Mouse (Mus musculus) forebrain, embryonic 12.5 days (tissue): ENCODE results near the gene Pgrmc1. TPM values are rescaled to one million over a fixed set of nuclear protein-coding genes. Genes with fewer than 3 reads are reported as not detected.
"Not testable (repeated sequence)": the region's sequence is repeated elsewhere in the genome, so short reads cannot be mapped to it uniquely, and the experiment has no call there.

Experiments
- ATAC-seq: fragments of 200-750 bp; cut with Nextera tagmentation; 2 replicates; pipeline ENCODE4 v1.8.0; 2017; ENCODE audit warnings: moderate TSS enrichment; ENCODE audit not compliant: low FRiP score
- H3K27ac ChIP-seq: fragments of 300-500 bp; sonication (generic); 2 replicates; pipeline ENCODE4 v1.5.1; 2016; ENCODE audit warnings: mild to moderate bottlenecking
- H3K27me3 ChIP-seq: fragments of 300-500 bp; sonication (generic); 2 replicates; pipeline ENCODE4 v1.6.1; 2016; ENCODE audit warnings: mild to moderate bottlenecking
- H3K36me3 ChIP-seq: fragments of 300-500 bp; sonication (generic); replicated peaks from 2 replicates; pipeline ENCODE4 v1.6.1; 2016; ENCODE audit warnings: mild to moderate bottlenecking
- H3K4me1 ChIP-seq: fragments of 300-500 bp; sonication (generic); 2 replicates; pipeline ENCODE4 v1.6.1; 2016
- H3K4me2 ChIP-seq: fragments of 300-500 bp; sonication (generic); 2 replicates; pipeline ENCODE4 v1.6.1; 2016; ENCODE audit warnings: mild to moderate bottlenecking, moderate library complexity
- H3K4me3 ChIP-seq: fragments of 300-500 bp; sonication (generic); replicated peaks from 2 replicates; pipeline ENCODE4 v1.5.1; 2016; ENCODE audit warnings: mild to moderate bottlenecking
- H3K9ac ChIP-seq: fragments of 300-500 bp; sonication (generic); 2 replicates; pipeline ENCODE4 v1.6.1; 2016; ENCODE audit warnings: mild to moderate bottlenecking
- H3K9me3 ChIP-seq: fragments of 300-500 bp; sonication (generic); 2 replicates; pipeline ENCODE4 v1.6.1; 2016
- WGBS: fragments of 180-500 bp; shearing (Covaris S2); methylation state at CpG from one replicate; pipeline ENCODE4 v1.1.7; 2016; 5-methylcytosine and 5-hydroxymethylcytosine counted together
- polyA plus RNA-seq: library from polyadenylated mRNA; unstranded; fragments of >200 nt; fragmentation: Nextera tagmentation; extraction: Ambion mirVana; gene quantifications from 2 replicates; pipeline ENCODE4 v1.2.1, GENCODE M21; 2016

The Pgrmc1 gene
- polyA plus RNA-seq, 1 experiment from 2014 or later, result 414 TPM

DNA sequence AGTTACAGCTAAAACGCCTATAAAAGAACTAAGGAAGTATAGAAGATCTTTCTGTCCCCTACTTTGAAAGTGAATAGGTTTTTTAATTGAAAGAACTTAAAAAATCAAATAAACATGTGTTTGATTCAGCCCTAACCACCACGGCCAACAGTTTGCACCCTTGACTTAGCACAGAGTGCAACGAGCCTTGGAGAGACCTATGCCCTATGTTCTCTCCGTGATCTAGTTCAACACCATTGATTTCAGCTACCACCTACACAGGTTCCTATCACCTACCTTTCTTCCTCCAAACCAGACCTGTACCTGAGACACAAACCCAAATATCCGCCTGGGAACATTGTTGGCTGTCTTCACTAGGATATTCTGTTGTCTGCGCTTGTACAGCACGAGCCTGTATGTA lies 7.7 kb upstream of the Pgrmc1 start:
- Histone ChIP-seq H3K36me3 (no peaks in the 10 kb centered on the region), H3K27ac (no peak overlapping the region), H3K4me2 (no peak overlapping the region), H3K4me1 (peaks cover 2% of the 10 kb centered on the region; the same call in 1 of the 2 replicates), H3K9me3 (no peaks in the 10 kb centered on the region), H3K9ac (no peak overlapping the region), H3K27me3 (no peaks in the 10 kb centered on the region), H3K4me3 (no peak overlapping the region)
- no peak for ATAC-seq
- 88% methylated on average over 7 of the region's 7 CpGs for WGBS

DNA sequence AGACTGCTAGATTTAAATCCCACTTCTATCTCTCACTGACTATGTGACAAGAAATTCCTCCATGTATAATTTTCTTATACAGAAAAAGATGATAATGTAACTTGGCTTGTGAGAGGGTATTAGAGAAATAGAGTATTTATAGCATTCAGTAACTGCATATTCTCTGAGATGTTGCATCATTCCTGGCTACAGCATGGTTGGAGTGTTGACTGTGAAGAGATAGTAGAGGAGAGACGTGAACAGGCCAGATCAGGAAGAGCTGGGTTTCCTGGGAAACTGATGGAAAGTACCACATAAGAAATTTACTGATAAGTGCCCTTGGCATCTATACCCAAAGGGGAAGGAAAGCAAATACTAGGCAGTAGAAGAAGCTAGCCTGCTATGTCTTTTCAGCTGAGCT lies 6.9 kb upstream of the Pgrmc1 start:
- Histone ChIP-seq H3K27ac (no peak overlapping the region), H3K4me3 (no peak overlapping the region), H3K4me1 (peaks cover 2% of the 10 kb centered on the region; the same call in 1 of the 2 replicates), H3K27me3 (no peaks in the 10 kb centered on the region), H3K4me2 (no peak overlapping the region), H3K9me3 (no peaks in the 10 kb centered on the region), H3K36me3 (no peaks in the 10 kb centered on the region), H3K9ac (no peak overlapping the region)
- no peak for ATAC-seq
- 83% methylated on average over 1 of the region's 1 CpGs for WGBS

DNA sequence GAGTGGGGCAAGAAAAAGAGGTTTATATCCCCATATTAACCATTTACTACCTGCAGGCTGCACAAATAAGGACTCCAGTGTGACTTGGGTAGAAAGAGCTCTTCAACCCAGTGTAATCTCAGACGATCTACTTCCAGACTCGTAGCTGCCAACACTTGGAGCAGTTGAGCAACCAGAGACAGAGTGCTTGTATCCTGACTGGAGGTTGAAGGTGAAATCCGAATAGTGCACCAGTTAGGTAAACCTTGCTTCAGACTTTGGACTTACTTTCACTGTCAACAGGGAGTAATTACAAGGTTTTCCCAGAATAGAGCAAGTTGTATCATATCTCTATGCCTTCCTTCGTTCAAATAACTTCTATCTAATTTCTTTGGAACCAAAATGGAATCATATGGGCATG lies 6.5 kb upstream of the Pgrmc1 start:
- Histone ChIP-seq H3K27me3 (no peaks in the 10 kb centered on the region), H3K9ac (no peak overlapping the region), H3K36me3 (no peaks in the 10 kb centered on the region), H3K27ac (no peak overlapping the region), H3K4me3 (no peak overlapping the region), H3K4me2 (no peak overlapping the region), H3K4me1 (peaks cover 2% of the 10 kb centered on the region; the same call in 1 of the 2 replicates), H3K9me3 (no peaks in the 10 kb centered on the region)
- no peak for ATAC-seq
- WGBS, result 80% methylated on average over 4 of the region's 4 CpGs

DNA sequence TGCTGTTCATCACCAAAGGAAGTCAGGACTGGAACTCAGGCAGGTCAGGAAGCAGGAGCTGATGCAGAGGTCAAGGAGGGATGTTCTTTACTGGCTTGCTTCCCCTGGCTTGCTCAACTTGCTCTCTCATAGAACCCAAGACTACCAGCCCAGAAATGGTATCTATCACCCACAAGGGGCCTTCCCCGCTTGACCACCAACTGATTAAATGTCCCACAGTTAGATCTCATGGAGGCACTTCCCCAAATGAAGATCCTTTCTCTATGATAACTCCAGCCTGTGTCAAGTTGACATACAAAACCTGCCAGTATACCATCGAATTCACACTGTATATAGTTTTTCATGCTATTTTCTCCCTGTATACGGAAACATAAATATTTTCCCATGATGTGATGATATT lies 2.8 kb upstream of the Pgrmc1 start:
- no peaks in the 10 kb centered on the region for H3K27me3 ChIP-seq
- H3K9me3 ChIP-seq, result no peaks in the 10 kb centered on the region
- H3K36me3 ChIP-seq, result no peaks in the 10 kb centered on the region
- no peak overlapping the region for H3K9ac ChIP-seq
- ATAC-seq, result no peak
- WGBS, result 92% methylated on average over 3 of the region's 3 CpGs
- H3K4me3 ChIP-seq, result no peak overlapping the region
- no peak overlapping the region for H3K27ac ChIP-seq
- peaks cover 4% of the 10 kb centered on the region for H3K4me1 ChIP-seq
- H3K4me2 ChIP-seq, result no peak overlapping the region

DNA sequence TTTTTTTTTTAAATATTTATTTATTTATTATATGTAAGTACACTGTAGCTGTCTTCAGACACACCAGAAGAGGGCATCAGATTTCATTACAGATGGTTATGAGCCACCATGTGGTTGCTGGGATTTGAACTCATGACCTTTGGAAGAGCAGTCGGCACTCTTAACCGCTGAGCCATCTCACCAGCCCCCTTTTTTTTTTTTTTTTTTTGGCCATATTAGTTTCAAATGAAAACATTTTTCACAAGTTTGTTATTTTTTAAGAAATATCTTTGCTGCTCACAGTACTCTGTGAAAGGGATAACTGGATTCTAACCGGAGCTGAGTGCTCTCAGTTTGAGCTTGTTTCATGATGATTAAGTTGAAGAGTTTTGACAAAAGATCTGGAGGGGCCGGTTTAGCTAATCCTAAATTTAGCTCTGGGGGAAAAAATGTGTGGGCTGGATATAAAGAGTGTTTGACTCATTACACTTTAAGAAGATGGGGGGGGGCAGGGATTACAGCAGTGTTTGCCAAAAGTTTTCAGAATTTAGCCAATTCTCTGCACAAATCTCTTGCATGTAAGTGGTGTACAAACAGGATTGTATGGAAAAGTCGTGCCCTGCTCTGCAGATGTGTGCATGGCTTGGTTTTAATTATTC lies 1.4 kb upstream of the Pgrmc1 start:
- H3K4me1 ChIP-seq, H3K27ac ChIP-seq, H3K36me3 ChIP-seq, H3K9me3 ChIP-seq, H3K4me3 ChIP-seq, H3K9ac ChIP-seq, ATAC-seq, H3K27me3 ChIP-seq, H3K4me2 ChIP-seq: not testable (repeated sequence)
- 49% methylated on average over 3 of the region's 5 CpGs for whole genome bisulfite sequencing

DNA sequence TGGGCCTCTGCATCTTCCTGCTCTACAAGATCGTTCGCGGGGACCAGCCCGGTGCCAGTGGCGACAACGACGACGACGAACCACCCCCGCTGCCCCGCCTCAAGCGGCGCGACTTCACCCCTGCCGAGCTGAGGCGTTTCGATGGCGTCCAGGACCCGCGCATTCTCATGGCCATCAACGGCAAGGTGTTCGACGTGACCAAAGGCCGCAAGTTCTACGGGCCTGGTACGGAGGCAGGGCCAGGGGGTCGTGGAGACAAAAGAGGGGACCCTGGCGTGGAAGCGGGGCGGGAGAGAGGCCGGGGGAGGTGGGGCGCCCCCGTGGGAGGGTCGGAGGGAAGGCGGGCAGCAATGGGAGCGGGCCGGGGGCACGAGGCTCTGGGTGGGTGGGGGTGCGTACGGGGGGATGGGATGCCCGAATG lies 394 bp downstream of the Pgrmc1 start:
- Histone ChIP-seq H3K4me3 (peak overlapping the region; percentile 64), H3K4me2 (peak overlapping the region; percentile 58), H3K36me3 (0 out of 2 replicates have a peak, but pooled peaks cover 6% of the 10 kb centered on the region), H3K4me1 (peaks cover 5% of the 10 kb centered on the region), H3K27ac (peak overlapping the region; percentile 81), H3K9ac (peak overlapping the region; percentile 76), H3K9me3 (no peaks in the 10 kb centered on the region), H3K27me3 (no peaks in the 10 kb centered on the region)
- peak; percentile 67 for ATAC-seq
- 23% methylated on average over 39 of the region's 41 CpGs for WGBS

DNA sequence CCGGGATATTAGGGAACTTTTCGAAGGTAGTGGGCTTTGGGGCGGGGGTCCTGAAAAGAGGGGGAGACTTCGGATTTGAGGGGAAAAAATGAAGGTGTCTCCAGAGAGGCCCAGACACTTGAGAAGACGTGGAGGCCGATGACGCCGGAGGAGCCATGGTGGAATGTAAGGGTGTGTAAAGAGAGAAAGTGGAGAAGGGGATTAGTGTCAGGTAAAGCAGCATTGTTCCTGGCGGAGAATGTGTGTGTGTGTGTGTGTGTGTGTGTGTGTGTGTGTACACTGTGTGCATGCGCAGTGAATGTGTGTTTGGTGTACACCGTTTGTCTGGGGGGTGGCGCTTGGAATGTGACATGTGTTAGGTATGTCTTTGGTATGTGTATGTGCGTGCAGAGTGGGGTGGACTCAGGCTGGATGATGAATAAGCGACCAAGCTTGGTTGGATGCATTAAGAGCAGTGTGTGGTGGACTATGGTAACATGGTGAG lies 897 bp downstream of the Pgrmc1 start:
- H3K4me3 ChIP-seq, result peak overlapping the region; percentile 64
- peaks cover 5% of the 10 kb centered on the region for H3K4me1 ChIP-seq
- no peaks in the 10 kb centered on the region for H3K27me3 ChIP-seq
- peak overlapping the region; percentile 58 for H3K4me2 ChIP-seq
- 25% methylated on average over 14 of the region's 14 CpGs for WGBS
- no peaks in the 10 kb centered on the region for H3K9me3 ChIP-seq
- peak overlapping the region; percentile 76 for H3K9ac ChIP-seq
- H3K27ac ChIP-seq, result peak overlapping the region; percentile 81
- ATAC-seq, result peak; percentile 31; the same call in 1 of the 2 replicates
- peaks cover 11% of the 10 kb centered on the region; the same call in 1 of the 2 replicates for H3K36me3 ChIP-seq

DNA sequence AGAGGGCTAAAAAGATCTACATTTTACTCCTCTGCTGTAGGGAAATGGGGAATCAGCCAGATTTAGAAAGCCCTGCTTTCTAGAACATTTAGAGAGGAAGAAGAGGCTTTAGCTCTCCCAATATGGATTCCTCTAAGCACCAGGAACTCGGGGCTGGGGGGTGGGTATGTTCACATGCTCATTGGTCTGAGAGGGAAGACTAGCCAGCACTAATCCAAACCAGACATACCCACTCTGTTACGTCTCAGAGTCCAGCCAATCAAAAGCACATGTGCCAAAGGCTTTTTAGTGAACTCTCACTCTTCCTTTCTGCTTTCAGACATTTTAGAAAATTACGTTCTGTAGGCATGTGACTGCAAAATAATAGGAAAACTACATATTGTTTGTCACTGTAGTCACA lies 1.6 kb downstream of the Pgrmc1 start:
- H3K4me1 ChIP-seq, result peaks cover 5% of the 10 kb centered on the region
- no peaks in the 10 kb centered on the region for H3K9me3 ChIP-seq
- no peaks in the 10 kb centered on the region for H3K27me3 ChIP-seq
- no peak for ATAC-seq
- H3K36me3 ChIP-seq, result peaks cover 12% of the 10 kb centered on the region
- H3K9ac ChIP-seq, result peak overlapping the region; percentile 76
- H3K27ac ChIP-seq, result no peak overlapping the region
- H3K4me3 ChIP-seq, result peak overlapping the region; percentile 64
- H3K4me2 ChIP-seq, result peak overlapping the region; percentile 58
- WGBS, result 42% methylated on average over 3 of the region's 3 CpGs

DNA sequence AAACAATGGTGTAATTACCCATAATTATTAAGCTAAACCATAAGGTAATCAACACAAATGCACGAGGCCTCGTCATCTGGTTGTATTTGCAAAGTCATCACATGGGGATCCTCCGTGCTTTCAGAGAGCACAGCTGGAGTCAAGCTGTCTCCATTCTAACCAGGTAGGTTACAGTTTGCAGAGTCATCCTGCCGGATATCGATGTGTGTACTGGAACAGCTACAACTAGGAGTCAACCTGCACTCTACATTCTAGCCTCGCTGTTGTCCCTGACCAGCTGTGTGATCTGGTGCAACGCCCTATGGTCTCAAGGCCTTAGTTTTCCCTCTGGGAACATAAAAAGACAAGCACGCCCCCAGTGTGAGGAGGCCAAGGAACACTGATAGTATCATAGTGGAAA lies 2.1 kb downstream of the Pgrmc1 start:
- no peak for ATAC-seq
- Histone ChIP-seq H3K36me3 (peaks cover 14% of the 10 kb centered on the region), H3K27me3 (no peaks in the 10 kb centered on the region), H3K9ac (no peak overlapping the region), H3K27ac (no peak overlapping the region), H3K4me2 (peak overlapping the region; percentile 58), H3K4me1 (peaks cover 5% of the 10 kb centered on the region), H3K9me3 (no peaks in the 10 kb centered on the region), H3K4me3 (peak overlapping the region; percentile 64; the same call in 1 of the 2 replicates)
- WGBS, result 64% methylated on average over 8 of the region's 8 CpGs

DNA sequence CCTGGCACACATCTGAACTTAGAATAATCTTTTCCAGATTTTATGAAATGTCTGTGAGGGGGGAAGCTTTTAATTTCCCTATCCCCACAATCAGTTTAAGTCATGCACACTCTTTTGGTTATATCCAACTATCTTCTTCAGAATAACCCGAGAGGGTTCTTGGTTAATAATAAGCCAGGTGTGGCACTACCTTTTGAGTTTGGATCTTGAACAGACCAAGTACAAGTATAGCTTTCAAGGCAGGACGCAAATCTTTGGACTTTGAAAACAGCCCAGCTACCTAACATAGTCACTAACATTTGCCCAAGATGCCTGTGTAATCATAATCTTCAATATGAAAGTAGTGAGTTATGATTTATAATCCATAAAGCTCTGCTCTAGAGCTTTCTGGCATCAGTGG lies 4.9 kb downstream of the Pgrmc1 start:
- Histone ChIP-seq H3K27ac (no peak overlapping the region), H3K9me3 (no peaks in the 10 kb centered on the region), H3K36me3 (peaks cover 22% of the 10 kb centered on the region), H3K4me1 (peaks cover 5% of the 10 kb centered on the region), H3K4me2 (no peak overlapping the region), H3K4me3 (no peak overlapping the region), H3K9ac (no peak overlapping the region), H3K27me3 (no peaks in the 10 kb centered on the region)
- ATAC-seq, result no peak
- WGBS, result 86% methylated on average over 2 of the region's 2 CpGs

DNA sequence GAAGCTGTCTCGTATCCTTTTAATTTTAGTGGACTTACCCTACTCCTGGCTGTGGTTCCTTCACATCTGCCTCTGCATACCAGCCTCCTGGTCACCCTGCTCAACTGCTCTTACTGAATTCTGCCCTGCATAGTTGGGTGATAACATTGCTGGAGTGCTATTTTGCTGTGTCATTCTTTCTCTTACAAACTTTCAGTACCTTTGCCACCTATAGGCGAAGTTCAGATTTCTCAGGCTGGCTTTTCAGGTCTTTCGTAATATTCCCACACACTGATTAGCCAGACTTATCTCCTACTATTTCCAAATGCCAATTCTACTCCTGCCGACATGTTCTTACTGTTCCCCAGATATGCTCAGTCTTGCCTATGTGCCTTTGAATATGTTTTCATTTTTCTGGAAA lies 6.0 kb downstream of the Pgrmc1 start:
- peaks cover 5% of the 10 kb centered on the region for H3K4me1 ChIP-seq
- 85% methylated on average over 4 of the region's 4 CpGs for WGBS
- no peak overlapping the region for H3K4me3 ChIP-seq
- H3K9ac ChIP-seq, result no peak overlapping the region
- no peaks in the 10 kb centered on the region for H3K27me3 ChIP-seq
- H3K4me2 ChIP-seq, result no peak overlapping the region
- no peak for ATAC-seq
- no peak overlapping the region for H3K27ac ChIP-seq
- H3K9me3 ChIP-seq, result no peaks in the 10 kb centered on the region
- H3K36me3 ChIP-seq, result peaks cover 22% of the 10 kb centered on the region

DNA sequence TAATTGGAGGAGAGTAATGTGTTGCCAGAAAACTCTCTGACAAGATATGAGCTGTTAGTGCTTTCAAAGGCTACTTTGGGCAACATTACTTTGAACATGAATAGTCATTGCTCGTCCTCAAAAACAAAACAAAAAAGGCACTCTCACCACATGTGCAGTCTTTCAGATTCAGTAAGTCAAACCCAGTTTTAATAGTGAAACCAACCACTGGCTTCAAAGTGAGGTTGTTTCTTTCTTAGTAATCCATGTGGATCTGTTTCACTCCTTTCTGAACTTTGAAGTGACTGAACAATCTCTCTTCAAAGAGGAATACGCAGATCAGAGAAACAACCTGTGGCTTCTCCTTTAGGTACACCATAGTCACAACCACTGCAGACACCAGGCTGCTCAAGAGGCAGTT lies 11.1 kb downstream of the Pgrmc1 start:
- H3K4me1 ChIP-seq, result no peaks in the 10 kb centered on the region
- no peak for ATAC-seq

DNA sequence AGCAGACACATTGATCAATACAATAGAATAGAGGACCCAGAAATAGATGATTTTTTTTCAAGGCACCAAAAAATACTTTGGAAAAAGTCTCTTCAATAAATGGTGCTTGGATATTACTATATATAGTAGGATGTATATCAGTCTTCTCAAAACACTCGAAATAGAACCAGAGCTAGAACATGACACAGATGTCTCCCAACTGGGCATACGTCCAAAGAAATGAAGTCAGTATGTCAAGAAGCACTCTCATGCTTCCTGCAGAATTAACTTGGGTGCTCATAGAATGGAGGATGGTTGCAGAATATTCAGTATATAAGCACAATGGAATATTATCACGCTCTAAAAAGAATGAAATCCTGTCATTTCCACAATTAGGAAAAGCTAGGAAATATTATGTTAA lies 30.1 kb downstream of the Pgrmc1 start:
- H3K4me1 ChIP-seq, result no peaks in the 10 kb centered on the region
- no peak overlapping the region for H3K27ac ChIP-seq
- no peak for ATAC-seq
- no peaks in the 10 kb centered on the region for H3K9me3 ChIP-seq
- no peak overlapping the region for H3K9ac ChIP-seq
- H3K36me3 ChIP-seq, result no peaks in the 10 kb centered on the region
- no peak overlapping the region for H3K4me3 ChIP-seq
- no peak overlapping the region for H3K4me2 ChIP-seq
- H3K27me3 ChIP-seq, result no peaks in the 10 kb centered on the region
- WGBS, result 76% methylated on average over 3 of the region's 3 CpGs

More for the DNA sequence above, 11.1 kb downstream of the Pgrmc1 start:
- Histone ChIP-seq H3K36me3 (peaks cover 19% of the 10 kb centered on the region), H3K27me3 (no peaks in the 10 kb centered on the region), H3K9me3 (no peaks in the 10 kb centered on the region), H3K4me3 (no peak overlapping the region), H3K27ac (no peak overlapping the region), H3K4me2 (no peak overlapping the region), H3K9ac (no peak overlapping the region)
- WGBS, result 86% methylated on average over 2 of the region's 2 CpGs
